Comparison of ENCODE assay signal across 11 mouse cellular contexts in genomic region chr6:71740921-71741320, GRCm38 (mm10). TPM values are rescaled to one million over a fixed set of nuclear protein-coding genes. Genes with fewer than 3 reads are reported as not detected.
A peak's percentile ranks its signal among the peaks of the same experiment; 100 is the strongest.
DNase-seq lines count a peak whose midpoint lies in the region; ATAC-seq lines count a peak whose summit lies in the region.
"Had no signal": no experiment of that assay in that cellular context is flagged by ENCODE, and none has a peak within 500 bp of the region (broad histone marks: within the 10 kb centered on the region; RNA-seq: fewer than 3 reads in every experiment).

No protein-coding gene starts in this region.

- peak overlapping the region; percentile 33; the same call in 1 of the 2 replicates for H3K9ac ChIP-seq in forebrain, embryonic 16.5 days (replicated peaks; ENCODE audit: low read depth, low read length)
- H3K9ac ChIP-seq: stomach, embryonic 15.5 days had no signal

- ATAC-seq in forebrain, embryonic 16.5 days = peak; percentile 55

- no peaks in the 10 kb centered on the region for H3K9me3 ChIP-seq in forebrain, embryonic 16.5 days (ENCODE audit: control insufficient read depth, low read length)
- H3K9me3 ChIP-seq: stomach, embryonic 15.5 days had no signal

- no peak overlapping the region for H3K4me3 ChIP-seq in forebrain, embryonic 16.5 days (replicated peaks; ENCODE audit: low read length)
- H3K4me3 ChIP-seq: stomach, embryonic 15.5 days had no signal

- peaks cover 17% of the 10 kb centered on the region for H3K4me1 ChIP-seq in forebrain, embryonic 16.5 days (replicated peaks; ENCODE audit: control insufficient read depth, insufficient read depth, low read length)

- DNase-seq in kidney, postnatal 10 days = peak; percentile 26
- DNase-seq in kidney, adult 8-10 months = no peak
- DNase-seq in 416B (ENCODE audit: low read depth) = peak; percentile 18
- peak; percentile 69 for DNase-seq in cerebellum, adult 9-10 months
- no peak for DNase-seq in adrenal gland, adult 2 months
- no peak for DNase-seq in ovary, postnatal 10 days (ENCODE audit: low spot score)
- no peak for DNase-seq in adrenal gland, adult 8-10 months
- DNase-seq: heart, postnatal 10 days; kidney, postnatal 14 days had no signal

- H3K27ac ChIP-seq in forebrain, embryonic 16.5 days (ENCODE audit: low read length) = peak overlapping the region; percentile 17; the same call in 1 of the 2 replicates
- H3K27ac ChIP-seq: stomach, embryonic 15.5 days had no signal

- WGBS in forebrain, embryonic 16.5 days = 10% methylated on average over 13 of the region's 13 CpGs

- H3K36me3 ChIP-seq in forebrain, embryonic 16.5 days (ENCODE audit: control insufficient read depth, insufficient read depth) = no peaks in the 10 kb centered on the region
- H3K36me3 ChIP-seq: stomach, embryonic 15.5 days had no signal

- no peaks in the 10 kb centered on the region for H3K27me3 ChIP-seq in forebrain, embryonic 16.5 days (replicated peaks; ENCODE audit: control insufficient read depth, insufficient read depth, low read length)
- H3K27me3 ChIP-seq: stomach, embryonic 15.5 days had no signal

- peak overlapping the region; percentile 19 for H3K4me2 ChIP-seq in forebrain, embryonic 16.5 days (ENCODE audit: low read length)
- H3K4me2 ChIP-seq: stomach, embryonic 15.5 days had no signal

RNA-seq across cellular contexts. Expression of gene Reep1, which starts 33.6 kb away (rescaled TPM):
- polyA plus RNA-seq in forebrain, embryonic 16.5 days (2015; fragmentation: Nextera tagmentation; extraction: Ambion mirVana) = 217 and 239 TPM in 2 replicates
- total RNA-seq in adrenal gland, adult 2 months (2021) = 1 to 10 TPM; 5.4 to 5.8 TPM
- polyA plus RNA-seq in adrenal gland, adult 2 months (2012; rRNA removed) = 2.8 and 3.7 TPM in 2 replicates
- 1 to 10 TPM; 3.8 to 9.3 (median 5.3) TPM for total RNA-seq in adrenal gland, adult 8-10 months (2022)

Comparison
In these comparisons a context has a peak if more than half of its experiments do, and no peak if none do; other contexts are left out.
1. DNase-seq: peak in kidney, postnatal 10 days (single experiment), 416B (single experiment) and cerebellum, adult 9-10 months (single experiment); none in kidney, adult 8-10 months (0 of 2), adrenal gland, adult 2 months (single experiment), ovary, postnatal 10 days (single experiment) and adrenal gland, adult 8-10 months (single experiment).